Mouse (Mus musculus) embryonic facial prominence, embryonic 12.5 days (tissue): ENCODE data around the gene Psmb9. TPM values are rescaled to one million over a fixed set of nuclear protein-coding genes. Genes with fewer than 3 reads are reported as not detected.

Source experiments
- ATAC-seq: fragments of 200-750 bp; cut with Nextera tagmentation; 2 replicates; pipeline ENCODE4 v1.8.0; 2017; ENCODE audit not compliant: insufficient number of reproducible peaks, insufficient read depth, low FRiP score, low TSS enrichment
- H3K27ac ChIP-seq: fragments of 300-500 bp; sonication (generic); 2 replicates; pipeline ENCODE4 v1.5.1; 2016; ENCODE audit warnings: mild to moderate bottlenecking
- H3K27me3 ChIP-seq: fragments of 300-500 bp; sonication (generic); 2 replicates; pipeline ENCODE4 v1.6.1; 2016; ENCODE audit warnings: mild to moderate bottlenecking, moderate library complexity
- H3K36me3 ChIP-seq: fragments of 300-500 bp; sonication (generic); 2 replicates; pipeline ENCODE4 v1.6.1; 2016; ENCODE audit warnings: mild to moderate bottlenecking
- H3K4me1 ChIP-seq: fragments of 300-500 bp; sonication (generic); 2 replicates; pipeline ENCODE4 v1.6.1; 2016
- H3K4me2 ChIP-seq: fragments of 300-500 bp; sonication (generic); replicated peaks from 2 replicates; pipeline ENCODE4 v1.6.1; 2016; ENCODE audit warnings: mild to moderate bottlenecking, moderate library complexity
- H3K4me3 ChIP-seq: fragments of 300-500 bp; sonication (generic); 2 replicates; pipeline ENCODE4 v1.5.1; 2016; ENCODE audit warnings: mild to moderate bottlenecking
- H3K9ac ChIP-seq: fragments of 300-500 bp; sonication (generic); 2 replicates; pipeline ENCODE4 v1.6.1; 2016; ENCODE audit warnings: mild to moderate bottlenecking, moderate library complexity
- H3K9me3 ChIP-seq: fragments of 300-500 bp; sonication (generic); 2 replicates; pipeline ENCODE4 v1.6.1; 2016; ENCODE audit warnings: mild to moderate bottlenecking, moderate library complexity
- WGBS: fragments of 180-500 bp; shearing (Covaris S2); methylation state at CpG from one replicate; pipeline ENCODE4 v1.1.7; 2016; 5-methylcytosine and 5-hydroxymethylcytosine counted together
- polyA plus RNA-seq: library from polyadenylated mRNA; unstranded; fragments of >200 nt; fragmentation: Nextera tagmentation; extraction: Ambion mirVana; gene quantifications from 2 replicates; pipeline ENCODE4 v1.2.1, GENCODE M21; 2016

The Psmb9 gene
- polyA plus RNA-seq, 1 experiment from 2014 or later = 2.0 TPM

DNA sequence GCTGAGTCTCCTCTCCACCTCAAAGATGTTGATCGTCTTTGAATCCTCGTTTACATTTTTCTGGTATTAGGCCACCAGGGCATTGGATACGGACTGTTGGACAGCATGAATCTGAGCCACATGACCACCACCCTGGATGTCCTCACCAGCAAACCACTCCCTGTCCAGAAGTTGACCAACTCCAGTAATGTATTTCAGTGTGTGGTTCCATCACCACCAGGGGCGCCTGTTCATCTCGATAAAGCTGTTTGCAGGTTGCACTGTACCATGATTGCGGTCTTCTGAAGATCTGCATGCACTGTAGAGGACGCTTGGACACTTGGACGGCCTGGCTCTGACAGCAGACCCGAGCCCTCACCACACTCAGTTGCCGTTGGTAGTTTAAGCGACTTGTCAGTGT lies 54.3 kb downstream of the Psmb9 start:
- Histone ChIP-seq H3K9ac (no peak overlapping the region), H3K9me3 (no peaks in the 10 kb centered on the region), H3K36me3 (no peaks in the 10 kb centered on the region), H3K27ac (no peak overlapping the region), H3K4me1 (peaks cover 11% of the 10 kb centered on the region), H3K4me3 (no peak overlapping the region), H3K27me3 (peaks cover 20% of the 10 kb centered on the region), H3K4me2 (no peak overlapping the region)
- 85% methylated on average over 11 of the region's 11 CpGs for WGBS
- no peak for ATAC-seq

Other genes starting within 250 kb of the Psmb9 start
- 184 and 192 TPM in 2 replicates for gene Pfdn6, start 247.4 kb downstream of the Psmb9 start, polyA plus RNA-seq
- 44.9 and 49.6 TPM in 2 replicates for gene Wdr46, start 247.1 kb downstream of the Psmb9 start, polyA plus RNA-seq
- 5.5 and 6.3 TPM in 2 replicates for gene B3galt4, start 236.3 kb downstream of the Psmb9 start, polyA plus RNA-seq
- gene Vps52, start 232.0 kb downstream of the Psmb9 start, polyA plus RNA-seq = 55.2 and 55.9 TPM in 2 replicates
- 1,303 and 1,336 TPM in 2 replicates for gene Rps18, start 231.8 kb downstream of the Psmb9 start, polyA plus RNA-seq
- gene H2-K1, start 187.4 kb downstream of the Psmb9 start, polyA plus RNA-seq = 7.2 and 8.0 TPM in 2 replicates
- gene Ring1, start 163.1 kb downstream of the Psmb9 start, polyA plus RNA-seq = 27.2 and 29.7 TPM in 2 replicates
- 52.2 and 59.5 TPM in 2 replicates for gene H2-Ke6, start 159.7 kb downstream of the Psmb9 start, polyA plus RNA-seq
- 191 and 193 TPM in 2 replicates for gene Slc39a7, start 156.1 kb downstream of the Psmb9 start, polyA plus RNA-seq
- gene Rxrb, start 156.0 kb downstream of the Psmb9 start, polyA plus RNA-seq = 69.9 and 72.6 TPM in 2 replicates
- 7.2 and 14.8 TPM in 2 replicates for gene Col11a2, start 148.3 kb downstream of the Psmb9 start, polyA plus RNA-seq
- 0.43 and 0.48 TPM in 2 replicates for gene H2-Oa, start 95.4 kb downstream of the Psmb9 start, polyA plus RNA-seq
- 12.3 and 16.7 TPM in 2 replicates for gene H2-DMa, start 68.2 kb downstream of the Psmb9 start, polyA plus RNA-seq
- 119 and 131 TPM in 2 replicates for gene Brd2, start 65.1 kb downstream of the Psmb9 start, polyA plus RNA-seq
- gene H2-DMb2, start 44.5 kb downstream of the Psmb9 start, polyA plus RNA-seq = 0.19 and 0.42 TPM in 2 replicates
- 2.0 and 2.4 TPM in 2 replicates for gene H2-DMb1, start 34.7 kb downstream of the Psmb9 start, polyA plus RNA-seq
- gene Tap1, start 211 bp downstream of the Psmb9 start, polyA plus RNA-seq = 4.7 TPM in 2 replicates
- gene Psmb8, start 10.0 kb upstream of the Psmb9 start, polyA plus RNA-seq = 2.1 and 3.5 TPM in 2 replicates
- gene Tap2, start 15.8 kb upstream of the Psmb9 start, polyA plus RNA-seq = 1.3 and 2.3 TPM in 2 replicates
- gene H2-Ob, start 51.1 kb upstream of the Psmb9 start, polyA plus RNA-seq = not detected in 2 replicates
- 2.9 and 3.4 TPM in 2 replicates for gene H2-Ab1, start 69.9 kb upstream of the Psmb9 start, polyA plus RNA-seq
- gene H2-Aa, start 100.1 kb upstream of the Psmb9 start, polyA plus RNA-seq = 0.19 TPM in 1 of 2 replicates, not detected in the other
- gene H2-Eb1, start 118.1 kb upstream of the Psmb9 start, polyA plus RNA-seq = 1.4 and 1.5 TPM in 2 replicates
- not detected in 2 replicates for gene H2-Eb2, start 137.9 kb upstream of the Psmb9 start, polyA plus RNA-seq
- not detected in 2 replicates for gene Btnl2, start 167.1 kb upstream of the Psmb9 start, polyA plus RNA-seq
- gene Btnl1, start 189.4 kb upstream of the Psmb9 start, polyA plus RNA-seq = not detected in 2 replicates
- 0.81 and 1.00 TPM in 2 replicates for gene BC051142, start 211.1 kb upstream of the Psmb9 start, polyA plus RNA-seq